Mouse (Mus musculus) forebrain, embryonic 14.5 days (tissue): ENCODE measurements at regions not wholly inside any gene's neighbourhood (a gene's known extent, or its start where the extent isn't known, plus 50 kb on each side); places are given as distances from the start of the nearest gene placed in this dataset.

ENCODE experiments used
- ATAC-seq: fragments of 200-750 bp; cut with Nextera tagmentation; 2 replicates; pipeline ENCODE4 v1.8.0; 2017; ENCODE audit warnings: mild to moderate bottlenecking, moderate library complexity
- DNase-seq: peaks from one replicate; pipeline ENCODE4 v3.0.0-alpha.2; 2015; ENCODE audit warnings: low spot score
- H3K27ac ChIP-seq: fragments of 300-500 bp; sonication (generic); 2 replicates; pipeline ENCODE4 v1.5.1; 2014; ENCODE audit warnings: low read depth, mild to moderate bottlenecking, control low read depth, low read length, moderate library complexity
- H3K27me3 ChIP-seq: fragments of 300-500 bp; sonication (generic); replicated peaks from 2 replicates; pipeline ENCODE4 v1.6.1; 2014; ENCODE audit warnings: low read length, control low read depth, mixed read lengths; ENCODE audit not compliant: control insufficient read depth, insufficient read depth
- H3K36me3 ChIP-seq: fragments of 300-500 bp; sonication (generic); 2 replicates; pipeline ENCODE4 v1.6.1; 2014; ENCODE audit warnings: low read length, control low read depth; ENCODE audit not compliant: control insufficient read depth, insufficient read depth
- H3K4me1 ChIP-seq: fragments of 300-500 bp; sonication (generic); 2 replicates; pipeline ENCODE4 v1.6.1; 2014; ENCODE audit warnings: antibody characterized with exemption, low read length, control low read depth; ENCODE audit not compliant: control insufficient read depth, insufficient read depth
- H3K4me2 ChIP-seq: fragments of 300-500 bp; sonication (generic); 2 replicates; pipeline ENCODE4 v1.6.1; 2014; ENCODE audit warnings: mild to moderate bottlenecking, control low read depth, low read length
- H3K4me3 ChIP-seq: fragments of 300-500 bp; sonication (generic); 2 replicates; pipeline ENCODE4 v1.5.1; 2014; ENCODE audit warnings: low read depth, low read length, control low read depth
- H3K9ac ChIP-seq: fragments of 300-500 bp; sonication (generic); 2 replicates; pipeline ENCODE4 v1.6.1; 2014; ENCODE audit warnings: mild to moderate bottlenecking, low read length, control low read depth, moderate library complexity
- H3K9me3 ChIP-seq: fragments of 300-500 bp; sonication (generic); replicated peaks from 2 replicates; pipeline ENCODE4 v1.6.1; 2016; ENCODE audit warnings: low read length, control low read depth, mixed read lengths; ENCODE audit not compliant: control insufficient read depth
- WGBS: fragments of 180-500 bp; shearing (Covaris S2); extraction: QIAGEN DNeasy Blood & Tissue Kit; methylation state at CpG from one replicate; pipeline ENCODE4 v1.1.7; 2014; 5-methylcytosine and 5-hydroxymethylcytosine counted together

- H3K9me3 ChIP-seq: no peaks in the 10 kb centered on the region
- H3K9ac ChIP-seq: no peak overlapping the region
- H3K27me3 ChIP-seq: no peaks in the 10 kb centered on the region
- DNase-seq (no peak), ATAC-seq (no peak)
- no peaks in the 10 kb centered on the region for H3K36me3 ChIP-seq
- 75% methylated on average over 2 of the region's 2 CpGs for WGBS
- no peak overlapping the region for H3K27ac ChIP-seq
- no peak overlapping the region for H3K4me2 ChIP-seq
- no peak overlapping the region for H3K4me3 ChIP-seq
- H3K4me1 ChIP-seq: no peaks in the 10 kb centered on the region
Measured at GRCm38 (mm10) chr16:19024010-19024532, 147.2 kb downstream of the Hira start.

GRCm38 (mm10) chr16:19025227-19025932 is 148.5 kb downstream of the Hira start:
- Histone ChIP-seq H3K9ac (no peak overlapping the region), H3K27ac (no peak overlapping the region), H3K4me3 (no peak overlapping the region), H3K4me2 (no peak overlapping the region), H3K36me3 (no peaks in the 10 kb centered on the region), H3K4me1 (no peaks in the 10 kb centered on the region), H3K27me3 (no peaks in the 10 kb centered on the region), H3K9me3 (no peaks in the 10 kb centered on the region)
- ATAC-seq: no peak
- DNase-seq: no peak

GRCm38 (mm10) chr16:19027096-19027495 is 150.3 kb downstream of the Hira start:
- Histone ChIP-seq H3K36me3 (no peaks in the 10 kb centered on the region), H3K4me1 (no peaks in the 10 kb centered on the region), H3K4me3 (no peak overlapping the region), H3K9ac (no peak overlapping the region), H3K27ac (no peak overlapping the region), H3K27me3 (no peaks in the 10 kb centered on the region), H3K4me2 (no peak overlapping the region), H3K9me3 (no peaks in the 10 kb centered on the region)
- ATAC-seq: no peak
- WGBS: 81% methylated on average over 1 of the region's 1 CpGs
- no peak for DNase-seq

GRCm38 (mm10) chr16:19032582-19032981 is 155.7 kb downstream of the Hira start:
- Histone ChIP-seq H3K27ac (no peak overlapping the region), H3K36me3 (no peaks in the 10 kb centered on the region), H3K4me2 (no peak overlapping the region), H3K4me3 (no peak overlapping the region), H3K9ac (no peak overlapping the region), H3K9me3 (no peaks in the 10 kb centered on the region), H3K27me3 (no peaks in the 10 kb centered on the region), H3K4me1 (no peaks in the 10 kb centered on the region)
- no peak for DNase-seq
- no peak for ATAC-seq

GRCm38 (mm10) chr16:19035781-19036180 is 158.9 kb downstream of the Hira start:
- no peak for DNase-seq
- 75% methylated on average over 12 of the region's 12 CpGs for WGBS
- ATAC-seq: no peak

GRCm38 (mm10) chr16:19037681-19038080 is 160.8 kb downstream of the Hira start:
- Histone ChIP-seq H3K36me3 (no peaks in the 10 kb centered on the region), H3K4me1 (no peaks in the 10 kb centered on the region), H3K9ac (no peak overlapping the region), H3K9me3 (no peaks in the 10 kb centered on the region), H3K4me3 (no peak overlapping the region), H3K27me3 (no peaks in the 10 kb centered on the region), H3K27ac (no peak overlapping the region), H3K4me2 (no peak overlapping the region)
- no peak for ATAC-seq
- 80% methylated on average over 2 of the region's 2 CpGs for WGBS
- no peak for DNase-seq

More at GRCm38 (mm10) chr16:19035781-19036180, 158.9 kb downstream of the Hira start:
- Histone ChIP-seq H3K4me2 (no peak overlapping the region), H3K36me3 (no peaks in the 10 kb centered on the region), H3K9ac (no peak overlapping the region), H3K4me1 (no peaks in the 10 kb centered on the region), H3K4me3 (no peak overlapping the region), H3K27me3 (no peaks in the 10 kb centered on the region), H3K9me3 (no peaks in the 10 kb centered on the region), H3K27ac (no peak overlapping the region)

GRCm38 (mm10) chr16:19052791-19053190 is 176.0 kb downstream of the Hira start:
- H3K4me3 ChIP-seq: no peak overlapping the region
- no peaks in the 10 kb centered on the region for H3K9me3 ChIP-seq
- no peak overlapping the region for H3K9ac ChIP-seq
- no peak overlapping the region for H3K4me2 ChIP-seq
- no peak for DNase-seq
- H3K27ac ChIP-seq: no peak overlapping the region
- H3K36me3 ChIP-seq: no peaks in the 10 kb centered on the region
- ATAC-seq: no peak
- H3K4me1 ChIP-seq: no peaks in the 10 kb centered on the region
- H3K27me3 ChIP-seq: no peaks in the 10 kb centered on the region

- Histone ChIP-seq H3K9ac (no peak overlapping the region), H3K36me3 (no peaks in the 10 kb centered on the region), H3K4me1 (no peaks in the 10 kb centered on the region), H3K4me2 (no peak overlapping the region), H3K27ac (no peak overlapping the region), H3K27me3 (no peaks in the 10 kb centered on the region), H3K4me3 (no peak overlapping the region), H3K9me3 (no peaks in the 10 kb centered on the region)
- no peak for DNase-seq
- 69% methylated on average over 1 of the region's 1 CpGs for WGBS
- no peak for ATAC-seq
Measured at GRCm38 (mm10) chr16:19060343-19060742, 183.5 kb downstream of the Hira start.

GRCm38 (mm10) chr16:19061796-19062195 is 185.0 kb downstream of the Hira start:
- Histone ChIP-seq H3K27ac (no peak overlapping the region), H3K4me3 (no peak overlapping the region), H3K4me1 (no peaks in the 10 kb centered on the region), H3K9me3 (no peaks in the 10 kb centered on the region), H3K9ac (no peak overlapping the region), H3K36me3 (no peaks in the 10 kb centered on the region), H3K27me3 (no peaks in the 10 kb centered on the region), H3K4me2 (no peak overlapping the region)
- DNase-seq (no peak), ATAC-seq (no peak)
- 91% methylated on average over 3 of the region's 3 CpGs for WGBS
